Mouse (Mus musculus) kidney, embryonic 16.5 days (tissue): Measurements from ENCODE around the gene Ankrd44. TPM values are rescaled to one million over a fixed set of nuclear protein-coding genes. Genes with fewer than 3 reads are reported as not detected.

Source experiments
- ATAC-seq: fragments of 200-750 bp; cut with Nextera tagmentation; 2 replicates; pipeline ENCODE4 v1.8.0; 2017; ENCODE audit warnings: moderate TSS enrichment; ENCODE audit not compliant: low FRiP score, low TSS enrichment
- H3K27ac ChIP-seq: fragments of 300-500 bp; sonication (generic); 2 replicates; pipeline ENCODE4 v1.5.1; 2014; ENCODE audit warnings: low read length
- H3K27me3 ChIP-seq: fragments of 300-500 bp; sonication (generic); 2 replicates; pipeline ENCODE4 v1.6.1; 2014; ENCODE audit warnings: low read length, control low read depth, mixed read lengths; ENCODE audit not compliant: insufficient read depth
- H3K36me3 ChIP-seq: fragments of 300-500 bp; sonication (generic); 2 replicates; pipeline ENCODE4 v1.6.1; 2014; ENCODE audit warnings: low read length, control low read depth, mixed read lengths; ENCODE audit not compliant: insufficient read depth
- H3K4me1 ChIP-seq: fragments of 300-500 bp; sonication (generic); 2 replicates; pipeline ENCODE4 v1.6.1; 2014; ENCODE audit warnings: low read length, control low read depth, mixed read lengths; ENCODE audit not compliant: insufficient read depth
- H3K4me2 ChIP-seq: fragments of 300-500 bp; sonication (generic); replicated peaks from 2 replicates; pipeline ENCODE4 v1.6.1; 2014; ENCODE audit warnings: low read depth, low read length
- H3K4me3 ChIP-seq: fragments of 300-500 bp; sonication (generic); 2 replicates; pipeline ENCODE4 v1.5.1; 2014; ENCODE audit warnings: mild to moderate bottlenecking, low read length
- H3K9ac ChIP-seq: fragments of 300-500 bp; sonication (generic); replicated peaks from 2 replicates; pipeline ENCODE4 v1.6.1; 2014; ENCODE audit warnings: low read length
- H3K9me3 ChIP-seq: fragments of 300-500 bp; sonication (generic); 2 replicates; pipeline ENCODE4 v1.6.1; 2016; ENCODE audit warnings: low read length, control low read depth
- WGBS: fragments of 180-500 bp; shearing (Covaris S2); extraction: QIAGEN DNeasy Blood & Tissue Kit; methylation state at CpG from one replicate; pipeline ENCODE4 v1.1.7; 2014; 5-methylcytosine and 5-hydroxymethylcytosine counted together
- polyA plus RNA-seq: library from polyadenylated mRNA; unstranded; fragments of >200 nt; fragmentation: Nextera tagmentation; extraction: Ambion mirVana; gene quantifications from 2 replicates; pipeline ENCODE4 v1.2.1, GENCODE M21; 2015

Ankrd44 gene
- polyA plus RNA-seq, 1 experiment from 2014 or later, result 6.6 TPM

GRCm38 (mm10) chr1:54877014-54877413, 49.2 kb downstream of the Ankrd44 start:
- Histone ChIP-seq H3K4me2 (no peak overlapping the region), H3K9me3 (no peaks in the 10 kb centered on the region), H3K4me3 (no peak overlapping the region), H3K9ac (no peak overlapping the region), H3K27ac (no peak overlapping the region), H3K4me1 (0 out of 2 replicates have a peak, but pooled peaks cover 6% of the 10 kb centered on the region), H3K36me3 (no peaks in the 10 kb centered on the region), H3K27me3 (no peaks in the 10 kb centered on the region)
- no peak for ATAC-seq
- 90% methylated on average over 5 of the region's 5 CpGs for WGBS

- ATAC-seq, result no peak
- Histone ChIP-seq H3K36me3 (no peaks in the 10 kb centered on the region), H3K4me2 (no peak overlapping the region), H3K9ac (no peak overlapping the region), H3K27me3 (no peaks in the 10 kb centered on the region), H3K4me1 (no peaks in the 10 kb centered on the region), H3K9me3 (no peaks in the 10 kb centered on the region), H3K4me3 (no peak overlapping the region), H3K27ac (no peak overlapping the region)
- 85% methylated on average over 6 of the region's 6 CpGs for WGBS
Measured at GRCm38 (mm10) chr1:54874094-54874493, 52.1 kb downstream of the Ankrd44 start.

- ATAC-seq, result no peak
- no peaks in the 10 kb centered on the region; the same call in 1 of the 2 replicates for H3K4me1 ChIP-seq
- no peak overlapping the region for H3K4me3 ChIP-seq
- no peaks in the 10 kb centered on the region for H3K9me3 ChIP-seq
- H3K27me3 ChIP-seq, result no peaks in the 10 kb centered on the region
- no peak overlapping the region for H3K4me2 ChIP-seq
- H3K9ac ChIP-seq, result no peak overlapping the region
- no peaks in the 10 kb centered on the region for H3K36me3 ChIP-seq
- WGBS, result 73% methylated on average over 9 of the region's 9 CpGs
- H3K27ac ChIP-seq, result no peak overlapping the region
Measured at GRCm38 (mm10) chr1:54872857-54873616, 53.1 kb downstream of the Ankrd44 start.

GRCm38 (mm10) chr1:54871321-54871720, 54.9 kb downstream of the Ankrd44 start:
- WGBS, result 91% methylated on average over 1 of the region's 1 CpGs
- no peak overlapping the region for H3K4me3 ChIP-seq
- no peak overlapping the region for H3K9ac ChIP-seq
- ATAC-seq, result no peak
- H3K36me3 ChIP-seq, result no peaks in the 10 kb centered on the region
- no peak overlapping the region for H3K27ac ChIP-seq
- no peaks in the 10 kb centered on the region for H3K9me3 ChIP-seq
- no peak overlapping the region for H3K4me2 ChIP-seq
- H3K4me1 ChIP-seq, result peaks cover 9% of the 10 kb centered on the region
- no peaks in the 10 kb centered on the region for H3K27me3 ChIP-seq

- 85% methylated on average over 2 of the region's 2 CpGs for WGBS
- ATAC-seq, result no peak
- no peaks in the 10 kb centered on the region for H3K9me3 ChIP-seq
- H3K4me1 ChIP-seq, result peaks cover 9% of the 10 kb centered on the region
- H3K27ac ChIP-seq, result no peak overlapping the region
- no peaks in the 10 kb centered on the region for H3K27me3 ChIP-seq
- no peaks in the 10 kb centered on the region for H3K36me3 ChIP-seq
- no peak overlapping the region for H3K4me2 ChIP-seq
- no peak overlapping the region for H3K9ac ChIP-seq
- no peak overlapping the region for H3K4me3 ChIP-seq
Measured at GRCm38 (mm10) chr1:54870634-54871033, 55.6 kb downstream of the Ankrd44 start.

GRCm38 (mm10) chr1:54867226-54867625, 59.0 kb downstream of the Ankrd44 start:
- WGBS, result 46% methylated on average over 4 of the region's 4 CpGs
- H3K4me3 ChIP-seq, result no peak overlapping the region

GRCm38 (mm10) chr1:54866131-54866530, 60.1 kb downstream of the Ankrd44 start:
- H3K27ac ChIP-seq, result no peak overlapping the region
- no peaks in the 10 kb centered on the region for H3K27me3 ChIP-seq
- WGBS, result 85% methylated on average over 3 of the region's 3 CpGs
- no peak overlapping the region for H3K4me2 ChIP-seq
- H3K9ac ChIP-seq, result no peak overlapping the region
- peaks cover 9% of the 10 kb centered on the region for H3K4me1 ChIP-seq
- no peaks in the 10 kb centered on the region for H3K9me3 ChIP-seq
- no peak overlapping the region for H3K4me3 ChIP-seq
- H3K36me3 ChIP-seq, result no peaks in the 10 kb centered on the region
- ATAC-seq, result 0 out of 2 replicates have a peak, but pooled peaks have one; percentile 21

More at GRCm38 (mm10) chr1:54867226-54867625, 59.0 kb downstream of the Ankrd44 start:
- no peak overlapping the region for H3K9ac ChIP-seq
- no peak overlapping the region for H3K4me2 ChIP-seq
- H3K4me1 ChIP-seq, result peaks cover 9% of the 10 kb centered on the region
- no peaks in the 10 kb centered on the region for H3K9me3 ChIP-seq
- no peaks in the 10 kb centered on the region for H3K27me3 ChIP-seq
- H3K27ac ChIP-seq, result peak overlapping the region; percentile 16; the same call in 1 of the 2 replicates
- no peaks in the 10 kb centered on the region for H3K36me3 ChIP-seq
- no peak for ATAC-seq

GRCm38 (mm10) chr1:54864928-54865652, 61.1 kb downstream of the Ankrd44 start:
- H3K9me3 ChIP-seq, result no peaks in the 10 kb centered on the region
- WGBS, result 78% methylated on average over 7 of the region's 7 CpGs

GRCm38 (mm10) chr1:54860361-54860760, 65.8 kb downstream of the Ankrd44 start:
- WGBS, result 83% methylated on average over 5 of the region's 5 CpGs

More at GRCm38 (mm10) chr1:54864928-54865652, 61.1 kb downstream of the Ankrd44 start:
- ATAC-seq, result no peak
- Histone ChIP-seq H3K4me3 (no peak overlapping the region), H3K4me1 (peaks cover 9% of the 10 kb centered on the region), H3K4me2 (no peak overlapping the region), H3K9ac (no peak overlapping the region), H3K27ac (no peak overlapping the region), H3K27me3 (no peaks in the 10 kb centered on the region), H3K36me3 (no peaks in the 10 kb centered on the region)

GRCm38 (mm10) chr1:54859876-54860275, 66.3 kb downstream of the Ankrd44 start:
- ATAC-seq, result no peak

More at GRCm38 (mm10) chr1:54860361-54860760, 65.8 kb downstream of the Ankrd44 start:
- H3K27ac ChIP-seq, result no peak overlapping the region
- no peak overlapping the region for H3K9ac ChIP-seq
- H3K4me1 ChIP-seq, result no peaks in the 10 kb centered on the region
- H3K9me3 ChIP-seq, result no peaks in the 10 kb centered on the region
- no peaks in the 10 kb centered on the region for H3K27me3 ChIP-seq
- H3K4me3 ChIP-seq, result no peak overlapping the region
- no peak for ATAC-seq
- H3K4me2 ChIP-seq, result no peak overlapping the region
- H3K36me3 ChIP-seq, result no peaks in the 10 kb centered on the region

More at GRCm38 (mm10) chr1:54859876-54860275, 66.3 kb downstream of the Ankrd44 start:
- Histone ChIP-seq H3K4me2 (no peak overlapping the region), H3K9me3 (no peaks in the 10 kb centered on the region), H3K27me3 (no peaks in the 10 kb centered on the region), H3K9ac (no peak overlapping the region), H3K4me3 (no peak overlapping the region), H3K4me1 (no peaks in the 10 kb centered on the region), H3K27ac (no peak overlapping the region), H3K36me3 (no peaks in the 10 kb centered on the region)
